Comparison of ENCODE assay signal across 13 mouse cellular contexts in genomic region chr9:32057427-32058115, GRCm38 (mm10). TPM values are rescaled to one million over a fixed set of nuclear protein-coding genes. Genes with fewer than 3 reads are reported as not detected.
DNase-seq lines count a peak whose midpoint lies in the region; ATAC-seq and TF ChIP-seq lines count a peak whose summit lies in the region.
"Had no signal": no experiment of that assay in that cellular context is flagged by ENCODE, and none has a peak within 500 bp of the region (broad histone marks: within the 10 kb centered on the region; RNA-seq: fewer than 3 reads in every experiment).

No protein-coding gene starts in this region.

- H3K36me3 ChIP-seq in stomach, embryonic 16.5 days (ENCODE audit: control insufficient read depth, insufficient read depth, low read length), result no peaks in the 10 kb centered on the region
- H3K36me3 ChIP-seq in stomach, postnatal 0 days (ENCODE audit: control insufficient read depth, insufficient read depth, low read length), result no peaks in the 10 kb centered on the region
- H3K36me3 ChIP-seq in hindbrain, embryonic 11.5 days (ENCODE audit: control insufficient read depth, insufficient read depth, low read length), result no peaks in the 10 kb centered on the region
- H3K36me3 ChIP-seq: limb, embryonic 13.5 days had no signal

- ATAC-seq in stomach, embryonic 16.5 days (ENCODE audit: insufficient read depth, low FRiP score), result no peak
- no peak for ATAC-seq in stomach, postnatal 0 days (ENCODE audit: low FRiP score, low TSS enrichment)
- ATAC-seq in hindbrain, embryonic 11.5 days (ENCODE audit: low FRiP score), result no peak
- ATAC-seq: liver, postnatal 0 days had no signal

- no peak for TF ChIP-seq CTCF in stomach, postnatal 0 days (IDR thresholded peaks at IDR 0.05; ENCODE audit: low read depth)
- no peak for TF ChIP-seq CTCF in embryonic fibroblast, embryonic 13.5 days (IDR thresholded peaks at IDR 0.05; ENCODE audit: borderline replicate concordance, insufficient read depth, low read length)

- no peaks in the 10 kb centered on the region for H3K9me3 ChIP-seq in stomach, embryonic 16.5 days (replicated peaks; ENCODE audit: control insufficient read depth, low read length)
- H3K9me3 ChIP-seq in stomach, postnatal 0 days (ENCODE audit: control insufficient read depth, low read length), result no peaks in the 10 kb centered on the region
- H3K9me3 ChIP-seq in hindbrain, embryonic 11.5 days (ENCODE audit: control insufficient read depth, low read length), result no peaks in the 10 kb centered on the region
- H3K9me3 ChIP-seq: limb, embryonic 13.5 days had no signal

- no peak overlapping the region for H3K4me2 ChIP-seq in stomach, embryonic 16.5 days (ENCODE audit: low read depth, low read length)
- no peak overlapping the region for H3K4me2 ChIP-seq in stomach, postnatal 0 days (replicated peaks; ENCODE audit: low read depth)
- no peak overlapping the region for H3K4me2 ChIP-seq in hindbrain, embryonic 11.5 days (replicated peaks; ENCODE audit: low read depth, low read length)
- H3K4me2 ChIP-seq: limb, embryonic 13.5 days had no signal

- no peak for TF ChIP-seq POLR2A in embryonic fibroblast, embryonic 13.5 days (IDR thresholded peaks at IDR 0.05; ENCODE audit: low read depth, low read length)

- H3K27me3 ChIP-seq in stomach, embryonic 16.5 days (ENCODE audit: control insufficient read depth, insufficient read depth, low read length), result no peaks in the 10 kb centered on the region
- H3K27me3 ChIP-seq in stomach, postnatal 0 days (ENCODE audit: control insufficient read depth, insufficient read depth, low read length), result no peaks in the 10 kb centered on the region
- H3K27me3 ChIP-seq in hindbrain, embryonic 11.5 days (ENCODE audit: control insufficient read depth, insufficient read depth, low read length), result no peaks in the 10 kb centered on the region
- H3K27me3 ChIP-seq: limb, embryonic 13.5 days had no signal

- H3K4me1 ChIP-seq in stomach, embryonic 16.5 days (ENCODE audit: control insufficient read depth, insufficient read depth, low read length), result peaks cover 3% of the 10 kb centered on the region; the same call in 1 of the 2 replicates
- no peaks in the 10 kb centered on the region for H3K4me1 ChIP-seq in stomach, postnatal 0 days (replicated peaks; ENCODE audit: control insufficient read depth, insufficient read depth)
- H3K4me1 ChIP-seq in embryonic fibroblast, embryonic 13.5 days (ENCODE audit: control insufficient read depth, insufficient read depth, low read length), result peaks cover 2% of the 10 kb centered on the region; the same call in 1 of the 2 replicates
- H3K4me1 ChIP-seq in hindbrain, embryonic 11.5 days (replicated peaks; ENCODE audit: control insufficient read depth, insufficient read depth, low read length), result no peaks in the 10 kb centered on the region

- H3K27ac ChIP-seq in stomach, embryonic 16.5 days (ENCODE audit: low read length), result peak overlapping the region; percentile 12; the same call in 1 of the 2 replicates
- H3K27ac ChIP-seq in stomach, postnatal 0 days (replicated peaks), result no peak overlapping the region
- peak overlapping the region; percentile 23; the same call in 1 of the 2 replicates for H3K27ac ChIP-seq in embryonic fibroblast, embryonic 13.5 days (ENCODE audit: insufficient read depth, low read length)
- H3K27ac ChIP-seq in hindbrain, embryonic 11.5 days (ENCODE audit: low read depth, low read length), result no peak overlapping the region
- H3K27ac ChIP-seq: limb, embryonic 13.5 days had no signal

- DNase-seq in layer of hippocampus, adult 11-12 months (ENCODE audit: low spot score), result peak; percentile 40
- no peak for DNase-seq in layer of hippocampus, postnatal 25 days (ENCODE audit: extremely low spot score in 1 of 2, low spot score in 1 of 2)
- DNase-seq in stomach, postnatal 0 days (ENCODE audit: low spot score), result no peak
- peak; percentile 75 for DNase-seq in telencephalon, adult 2 months (ENCODE audit: low read depth, low spot score)
- no peak for DNase-seq in spleen, postnatal 4 days (ENCODE audit: low spot score in 2 of 2)
- DNase-seq in hindbrain, embryonic 11.5 days (ENCODE audit: low spot score), result no peak
- DNase-seq: cerebellum, postnatal 25 days; heart, postnatal 36 days; liver, postnatal 0 days; thymus, adult 2 months had no signal

- H3K4me3 ChIP-seq in stomach, embryonic 16.5 days (replicated peaks; ENCODE audit: low read length), result no peak overlapping the region
- H3K4me3 ChIP-seq in stomach, postnatal 0 days (ENCODE audit: low read depth, low read length), result no peak overlapping the region
- H3K4me3 ChIP-seq in embryonic fibroblast, embryonic 13.5 days (ENCODE audit: insufficient read depth, low read length), result no peak overlapping the region
- H3K4me3 ChIP-seq in hindbrain, embryonic 11.5 days (ENCODE audit: low read depth, low read length), result no peak overlapping the region
- H3K4me3 ChIP-seq: limb, embryonic 13.5 days had no signal

- no peak overlapping the region for H3K9ac ChIP-seq in stomach, embryonic 16.5 days (ENCODE audit: low read length)
- no peak overlapping the region; the same call in 1 of the 2 replicates for H3K9ac ChIP-seq in stomach, postnatal 0 days (ENCODE audit: low read length)
- no peak overlapping the region for H3K9ac ChIP-seq in hindbrain, embryonic 11.5 days (ENCODE audit: low read depth, low read length)
- H3K9ac ChIP-seq: limb, embryonic 13.5 days; liver, postnatal 0 days had no signal

- 68% methylated on average over 4 of the region's 4 CpGs for WGBS in stomach, embryonic 16.5 days
- 59% methylated on average over 4 of the region's 4 CpGs for WGBS in stomach, postnatal 0 days
- 82% methylated on average over 4 of the region's 4 CpGs for WGBS in hindbrain, embryonic 11.5 days

- TF ChIP-seq EP300 in stomach, postnatal 0 days (optimal IDR thresholded peaks at IDR 0.05), result no peak

RNA-seq across cellular contexts. Expression of gene Arhgap32, which starts 58.4 kb away (rescaled TPM):
- total RNA-seq in layer of hippocampus, postnatal 25 days (2021), result 100 to 1,000 TPM; 211 to 220 TPM
- 16.4 and 16.6 TPM in 2 replicates for polyA plus RNA-seq in stomach, embryonic 16.5 days (2015; fragmentation: Nextera tagmentation; extraction: Ambion mirVana)
- polyA plus RNA-seq in stomach, postnatal 0 days (2015; fragmentation: Nextera tagmentation; extraction: Ambion mirVana), result 8.8 and 11.4 TPM in 2 replicates
- polyA plus RNA-seq in embryonic fibroblast, embryonic 13.5 days (2011; ENCODE audit: insufficient read length, low read depth, missing spikeins), result 18.2 and 28.4 TPM in 2 replicates
- polyA plus RNA-seq in hindbrain, embryonic 11.5 days (2014; fragmentation: Nextera tagmentation; extraction: Ambion mirVana), result 8.2 and 10.7 TPM in 2 replicates

Comparison
In these comparisons a context has a peak if more than half of its experiments do, and no peak if none do; other contexts are left out.
1. DNase-seq: peak in layer of hippocampus, adult 11-12 months (single experiment) and telencephalon, adult 2 months (single experiment); none in layer of hippocampus, postnatal 25 days (0 of 2), stomach, postnatal 0 days (single experiment), spleen, postnatal 4 days (0 of 2) and hindbrain, embryonic 11.5 days (single experiment).
2. H3K27ac ChIP-seq: peak in stomach, embryonic 16.5 days (single experiment) and embryonic fibroblast, embryonic 13.5 days (single experiment); none in stomach, postnatal 0 days (single experiment) and hindbrain, embryonic 11.5 days (single experiment).